Mouse (Mus musculus) neural tube, embryonic 12.5 days (tissue): ENCODE measurements around the gene Psen1. TPM values are rescaled to one million over a fixed set of nuclear protein-coding genes. Genes with fewer than 3 reads are reported as not detected.

Experiments
- ATAC-seq: fragments of 200-750 bp; cut with Nextera tagmentation; 2 replicates; pipeline ENCODE4 v1.8.0; 2017; ENCODE audit warnings: low read depth, mild to moderate bottlenecking, moderate TSS enrichment, moderate library complexity; ENCODE audit not compliant: low FRiP score
- H3K27ac ChIP-seq: fragments of 300-500 bp; sonication (generic); 2 replicates; pipeline ENCODE4 v1.5.1; 2016
- H3K27me3 ChIP-seq: fragments of 300-500 bp; sonication (generic); replicated peaks from 2 replicates; pipeline ENCODE4 v1.6.1; 2016; ENCODE audit warnings: mild to moderate bottlenecking
- H3K36me3 ChIP-seq: fragments of 300-500 bp; sonication (generic); 2 replicates; pipeline ENCODE4 v1.6.1; 2016; ENCODE audit warnings: mild to moderate bottlenecking
- H3K4me1 ChIP-seq: fragments of 300-500 bp; sonication (generic); 2 replicates; pipeline ENCODE4 v1.6.1; 2016
- H3K4me2 ChIP-seq: fragments of 300-500 bp; sonication (generic); replicated peaks from 2 replicates; pipeline ENCODE4 v1.6.1; 2016; ENCODE audit warnings: mild to moderate bottlenecking
- H3K4me3 ChIP-seq: fragments of 300-500 bp; sonication (generic); 2 replicates; pipeline ENCODE4 v1.5.1; 2016
- H3K9ac ChIP-seq: fragments of 300-500 bp; sonication (generic); 2 replicates; pipeline ENCODE4 v1.6.1; 2016; ENCODE audit warnings: mild to moderate bottlenecking
- H3K9me3 ChIP-seq: fragments of 300-500 bp; sonication (generic); 2 replicates; pipeline ENCODE4 v1.6.1; 2016; ENCODE audit warnings: mild to moderate bottlenecking
- WGBS: fragments of 180-500 bp; shearing (Covaris S2); methylation state at CpG from one replicate; pipeline ENCODE4 v1.1.7; 2016; 5-methylcytosine and 5-hydroxymethylcytosine counted together
- polyA plus RNA-seq: library from polyadenylated mRNA; unstranded; fragments of >200 nt; fragmentation: Nextera tagmentation; extraction: Ambion mirVana; gene quantifications from 2 replicates; pipeline ENCODE4 v1.2.1, GENCODE M21; 2016

Psen1 gene
- 69.5 and 77.0 TPM in 2 replicates for polyA plus RNA-seq

DNA sequence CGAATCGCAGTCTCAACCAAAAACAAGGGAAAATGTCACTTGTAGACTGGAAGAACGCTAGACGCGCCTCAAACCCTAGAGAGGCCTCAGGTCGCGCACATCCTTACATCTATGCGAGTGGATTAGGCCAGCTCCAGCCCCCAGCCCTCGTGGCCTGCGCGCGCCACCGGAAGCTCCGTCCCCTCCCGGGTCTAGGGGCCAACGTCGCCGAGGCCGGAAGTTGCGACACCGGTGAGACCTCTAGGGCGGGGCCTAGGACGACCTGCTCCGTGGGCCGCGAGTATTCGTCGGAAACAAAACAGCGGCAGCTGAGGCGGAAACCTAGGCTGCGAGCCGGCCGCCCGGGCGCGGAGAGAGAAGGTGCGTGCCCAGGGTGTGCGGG, at the start of gene Psen1:
Gene Psen1 (plus strand): TSS at position 219 of the 382 bp plus-strand sequence.
- peak within 1 kb of the TSS; percentile 90 for H3K4me3 ChIP-seq
- peaks cover 14% of the 10 kb centered on the region for H3K4me1 ChIP-seq
- peaks cover 12% of the 10 kb centered on the region for H3K36me3 ChIP-seq
- peak; percentile 99 for ATAC-seq
- WGBS, result under 1% methylated on average over 38 of the region's 38 CpGs
- H3K9me3 ChIP-seq, result no peaks in the 10 kb centered on the region
- peak within 1 kb of the TSS; percentile 81 for H3K27ac ChIP-seq
- peak within 1 kb of the TSS; percentile 64 for H3K4me2 ChIP-seq
- H3K9ac ChIP-seq, result peak within 1 kb of the TSS; percentile 89
- no peaks in the 10 kb centered on the region for H3K27me3 ChIP-seq

DNA sequence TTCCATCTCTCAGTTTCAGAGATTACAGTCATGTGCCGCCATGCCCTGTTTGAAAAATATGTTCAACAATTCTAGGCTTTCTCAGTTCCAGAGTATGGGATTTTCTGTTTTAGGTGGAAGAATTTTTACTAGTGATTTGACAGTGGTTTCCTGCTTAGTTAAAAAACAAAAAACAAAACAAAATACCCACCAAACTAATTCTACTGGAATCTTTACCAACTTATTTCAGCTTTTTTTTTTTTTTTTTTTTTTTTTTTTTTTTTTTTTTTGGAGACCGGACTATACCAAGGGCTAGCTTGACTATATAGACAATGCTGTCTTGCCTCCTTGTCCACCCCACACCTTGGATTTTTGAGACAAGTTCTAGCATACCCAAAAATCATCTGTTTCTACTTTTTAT, 46.7 kb upstream of the Psen1 start:
- H3K36me3 ChIP-seq, result peaks cover 46% of the 10 kb centered on the region
- H3K9ac ChIP-seq, result no peak overlapping the region
- 97% methylated on average over 2 of the region's 2 CpGs for whole genome bisulfite sequencing
- H3K4me3 ChIP-seq, result no peak overlapping the region
- H3K4me2 ChIP-seq, result no peak overlapping the region
- H3K9me3 ChIP-seq, result no peaks in the 10 kb centered on the region
- no peaks in the 10 kb centered on the region for H3K27me3 ChIP-seq
- no peaks in the 10 kb centered on the region for H3K4me1 ChIP-seq
- no peak overlapping the region for H3K27ac ChIP-seq
- ATAC-seq, result no peak

DNA sequence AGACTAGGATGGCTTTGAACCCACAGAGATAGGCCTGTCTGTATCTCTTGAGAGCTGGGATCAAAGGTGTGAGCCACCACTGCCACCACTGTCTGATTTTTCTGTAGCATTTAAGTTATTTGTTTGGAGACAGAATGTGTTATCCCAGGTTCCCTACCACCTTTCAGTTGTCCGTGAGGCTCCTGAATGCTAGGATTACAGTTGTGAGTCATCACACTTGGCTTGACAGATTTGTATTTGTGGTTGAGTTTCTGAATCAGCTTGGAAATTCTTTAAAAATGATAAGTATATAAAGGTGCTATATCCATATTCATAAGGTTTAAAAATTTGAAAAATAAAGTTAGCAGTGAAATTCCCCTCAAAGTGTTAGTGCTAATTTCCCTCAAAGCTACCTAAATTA, 44.8 kb upstream of the Psen1 start:
- ATAC-seq, result no peak
- H3K9me3 ChIP-seq, result no peaks in the 10 kb centered on the region
- no peaks in the 10 kb centered on the region for H3K27me3 ChIP-seq
- H3K36me3 ChIP-seq, result peaks cover 46% of the 10 kb centered on the region
- WGBS, result 95% methylated on average over 1 of the region's 1 CpGs
- H3K4me3 ChIP-seq, result no peak overlapping the region
- H3K27ac ChIP-seq, result no peak overlapping the region
- H3K4me1 ChIP-seq, result no peaks in the 10 kb centered on the region
- H3K9ac ChIP-seq, result no peak overlapping the region
- H3K4me2 ChIP-seq, result no peak overlapping the region

DNA sequence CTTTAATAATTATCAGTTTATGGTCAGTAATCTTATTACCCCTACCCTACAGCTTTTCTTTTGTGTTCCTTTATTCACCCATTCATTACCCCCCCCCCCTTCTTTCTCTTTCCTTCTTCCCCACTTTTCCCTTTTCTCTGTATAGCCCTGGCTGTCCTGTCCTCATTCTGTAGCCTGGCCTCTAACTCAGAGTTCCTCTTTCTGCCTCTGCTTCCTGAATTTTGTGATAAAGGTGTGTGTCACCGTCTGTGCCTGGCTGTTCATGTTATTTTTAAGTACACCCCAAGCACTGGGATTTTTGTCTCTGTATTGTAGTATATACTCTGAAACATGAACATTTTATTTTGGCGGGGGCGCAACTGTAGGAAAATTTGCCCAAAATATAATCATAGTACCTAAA, 37.6 kb upstream of the Psen1 start:
- H3K9me3 ChIP-seq, result no peaks in the 10 kb centered on the region
- H3K4me3 ChIP-seq, result no peak overlapping the region
- H3K36me3 ChIP-seq, result peaks cover 64% of the 10 kb centered on the region
- H3K9ac ChIP-seq, result no peak overlapping the region
- no peak for ATAC-seq
- no peak overlapping the region for H3K4me2 ChIP-seq
- H3K27ac ChIP-seq, result no peak overlapping the region
- no peaks in the 10 kb centered on the region for H3K4me1 ChIP-seq
- 92% methylated on average over 3 of the region's 3 CpGs for WGBS
- no peaks in the 10 kb centered on the region for H3K27me3 ChIP-seq

DNA sequence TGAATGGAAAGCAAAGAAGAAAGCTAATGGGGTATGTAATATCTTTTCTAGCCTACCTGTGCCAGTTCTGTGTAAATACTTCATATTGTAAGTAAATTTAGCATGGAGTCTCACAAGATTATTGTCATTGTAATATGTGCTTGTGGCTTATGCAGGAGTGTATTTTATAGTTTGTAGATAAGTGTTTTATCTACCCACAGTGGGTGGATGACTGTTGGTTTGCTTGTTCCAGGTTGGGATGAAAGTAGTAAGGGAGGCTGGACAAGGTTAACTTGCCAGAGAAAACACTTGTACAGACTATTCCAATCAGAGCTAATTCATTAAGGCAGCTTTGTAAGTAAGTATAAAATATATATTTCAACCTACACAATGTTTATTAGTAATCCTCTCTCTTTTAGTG, 36.5 kb upstream of the Psen1 start:
- no peak for ATAC-seq
- Histone ChIP-seq H3K9me3 (no peaks in the 10 kb centered on the region), H3K36me3 (peaks cover 65% of the 10 kb centered on the region), H3K4me3 (no peak overlapping the region), H3K4me1 (no peaks in the 10 kb centered on the region), H3K4me2 (no peak overlapping the region), H3K27me3 (no peaks in the 10 kb centered on the region), H3K27ac (no peak overlapping the region), H3K9ac (no peak overlapping the region)

DNA sequence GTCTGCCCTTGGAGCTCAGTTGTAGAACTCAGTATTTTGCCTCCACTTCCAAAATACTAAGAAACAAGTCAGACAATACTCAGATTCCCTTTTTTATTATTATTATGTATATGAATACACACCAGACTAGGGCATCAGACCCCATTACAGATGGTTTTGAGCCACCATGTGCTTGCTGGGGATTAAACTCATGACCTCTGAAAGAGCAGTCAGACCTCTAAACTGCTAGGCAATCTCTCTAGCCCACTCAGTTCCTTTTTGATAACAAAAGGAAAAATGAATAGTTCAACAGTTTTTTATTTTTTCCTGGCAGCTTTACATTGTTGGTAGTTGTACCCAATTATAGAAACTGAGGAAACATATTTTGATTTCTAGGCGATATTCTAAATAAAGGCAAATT, 2.5 kb upstream of the Psen1 start:
- WGBS, result 94% methylated on average over 1 of the region's 1 CpGs
- no peak for ATAC-seq

DNA sequence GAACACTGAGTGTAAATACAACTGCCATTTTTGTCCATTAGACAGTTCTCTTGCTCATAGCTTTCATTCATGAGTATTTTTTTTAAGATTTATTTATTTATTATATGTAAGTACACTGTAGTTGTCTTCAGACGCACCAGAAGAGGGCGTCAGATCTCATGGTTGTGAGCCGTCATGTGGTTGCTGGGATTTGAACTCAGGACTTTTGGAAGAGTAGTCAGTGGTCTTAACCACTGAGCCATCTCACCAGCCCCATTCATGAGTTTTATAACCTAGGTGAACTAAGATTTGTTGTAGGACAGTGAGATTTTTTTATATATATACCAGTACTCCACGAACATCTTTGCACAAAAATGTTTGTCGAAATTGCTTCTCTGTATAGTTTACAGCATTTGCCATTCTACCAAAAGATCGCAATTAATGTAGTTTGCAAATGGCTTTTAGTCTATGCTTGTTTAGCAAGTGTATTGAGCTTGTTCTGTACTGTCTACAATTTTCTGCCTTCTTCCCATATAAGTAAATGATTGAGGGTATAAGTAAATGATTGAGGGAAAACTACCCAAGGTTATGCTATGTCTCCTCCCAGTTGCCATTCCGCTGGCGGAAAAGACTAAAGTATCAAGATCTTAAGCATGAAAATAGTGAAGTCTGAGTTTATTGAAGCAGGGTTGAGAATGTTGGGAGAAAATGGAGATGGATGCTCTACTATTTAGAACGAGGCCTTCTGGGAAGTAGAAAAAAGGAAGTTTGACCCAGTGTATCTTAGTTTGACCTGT, 1.2 kb upstream of the Psen1 start:
- WGBS, result 91% methylated on average over 9 of the region's 9 CpGs
- H3K27ac ChIP-seq, result no peak overlapping the region

More for the DNA sequence above, 2.5 kb upstream of the Psen1 start:
- no peaks in the 10 kb centered on the region for H3K9me3 ChIP-seq
- H3K27me3 ChIP-seq, result no peaks in the 10 kb centered on the region
- no peak overlapping the region for H3K27ac ChIP-seq
- no peak overlapping the region for H3K4me2 ChIP-seq
- H3K36me3 ChIP-seq, result peaks cover 19% of the 10 kb centered on the region
- H3K9ac ChIP-seq, result no peak overlapping the region
- H3K4me1 ChIP-seq, result peaks cover 14% of the 10 kb centered on the region
- no peak overlapping the region for H3K4me3 ChIP-seq

DNA sequence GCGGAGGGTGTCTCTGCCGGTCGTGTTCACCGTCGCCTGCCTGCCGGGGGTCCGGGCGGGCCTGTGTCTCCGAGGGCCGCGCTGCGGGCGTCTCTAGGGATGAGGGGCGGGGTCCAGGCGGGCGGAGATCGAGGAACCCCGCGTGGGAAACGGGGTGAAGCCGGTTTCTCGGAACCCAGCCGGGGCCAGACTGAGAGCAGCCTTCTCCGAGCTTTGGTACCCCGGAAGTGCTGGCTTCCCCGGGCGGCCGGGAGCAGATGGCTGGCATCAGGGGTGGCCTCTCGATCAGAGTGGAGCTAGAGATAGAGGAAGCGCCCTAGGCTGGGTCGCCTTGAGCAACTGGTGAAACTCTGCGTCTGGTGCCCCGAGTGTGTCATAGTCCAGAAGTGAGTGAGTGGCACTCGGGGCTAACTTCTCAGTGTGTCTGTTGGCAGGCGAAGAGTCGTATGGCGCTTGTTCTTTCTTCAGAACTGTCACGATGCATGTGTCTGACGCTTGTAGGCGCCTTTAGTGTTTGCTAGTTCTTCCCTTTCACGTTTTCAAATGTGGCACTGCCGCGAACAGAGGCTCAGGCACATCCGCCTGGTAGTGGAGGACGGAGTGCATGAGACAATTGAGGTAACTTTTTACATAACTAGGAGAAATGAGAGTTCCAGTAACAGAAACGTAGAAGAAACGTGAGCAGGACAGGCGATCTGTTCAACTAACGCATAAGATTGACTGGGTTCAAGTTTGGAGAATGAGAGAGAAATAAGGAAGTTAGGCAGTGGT, 549 bp downstream of the Psen1 start:
- H3K36me3 ChIP-seq, result peaks cover 11% of the 10 kb centered on the region
- peak; percentile 89 for ATAC-seq

More for the DNA sequence above, 1.2 kb upstream of the Psen1 start:
- peaks cover 14% of the 10 kb centered on the region for H3K4me1 ChIP-seq
- no peaks in the 10 kb centered on the region for H3K27me3 ChIP-seq
- H3K9me3 ChIP-seq, result no peaks in the 10 kb centered on the region
- ATAC-seq, result no peak
- no peak overlapping the region for H3K4me2 ChIP-seq
- peaks cover 10% of the 10 kb centered on the region for H3K36me3 ChIP-seq
- no peak overlapping the region for H3K9ac ChIP-seq
- H3K4me3 ChIP-seq, result no peak overlapping the region

DNA sequence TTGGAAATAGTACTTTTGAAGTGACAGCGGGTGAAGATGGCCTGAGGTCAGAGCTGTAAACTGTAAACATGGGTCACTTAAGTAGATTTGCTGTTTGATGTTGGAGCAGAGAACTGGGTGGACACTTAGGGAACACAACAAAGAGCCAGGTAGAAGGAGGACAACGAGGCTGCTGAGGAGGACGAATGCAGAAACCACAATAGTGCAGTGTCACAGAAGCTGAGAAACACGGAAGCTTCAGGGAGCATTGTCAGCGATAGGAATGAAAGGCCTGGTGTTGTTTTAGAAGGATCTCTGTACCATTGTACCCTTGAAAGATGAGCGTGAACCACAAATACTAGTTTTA, 1.1 kb downstream of the Psen1 start:
- 34% methylated on average over 6 of the region's 6 CpGs for WGBS
- Histone ChIP-seq H3K27me3 (no peaks in the 10 kb centered on the region), H3K9ac (peak overlapping the region; percentile 89), H3K9me3 (no peaks in the 10 kb centered on the region), H3K4me3 (peak overlapping the region; percentile 90), H3K4me2 (peak overlapping the region; percentile 64), H3K4me1 (peaks cover 14% of the 10 kb centered on the region), H3K27ac (no peak overlapping the region), H3K36me3 (peaks cover 8% of the 10 kb centered on the region)
- ATAC-seq, result no peak

More for the DNA sequence above, 549 bp downstream of the Psen1 start:
- Histone ChIP-seq H3K9ac (peak overlapping the region; percentile 89), H3K9me3 (no peaks in the 10 kb centered on the region), H3K4me2 (peak overlapping the region; percentile 64), H3K27ac (peak overlapping the region; percentile 81), H3K27me3 (no peaks in the 10 kb centered on the region), H3K4me3 (peak overlapping the region; percentile 90), H3K4me1 (peaks cover 14% of the 10 kb centered on the region)
- 1% methylated on average over 49 of the region's 49 CpGs for WGBS

DNA sequence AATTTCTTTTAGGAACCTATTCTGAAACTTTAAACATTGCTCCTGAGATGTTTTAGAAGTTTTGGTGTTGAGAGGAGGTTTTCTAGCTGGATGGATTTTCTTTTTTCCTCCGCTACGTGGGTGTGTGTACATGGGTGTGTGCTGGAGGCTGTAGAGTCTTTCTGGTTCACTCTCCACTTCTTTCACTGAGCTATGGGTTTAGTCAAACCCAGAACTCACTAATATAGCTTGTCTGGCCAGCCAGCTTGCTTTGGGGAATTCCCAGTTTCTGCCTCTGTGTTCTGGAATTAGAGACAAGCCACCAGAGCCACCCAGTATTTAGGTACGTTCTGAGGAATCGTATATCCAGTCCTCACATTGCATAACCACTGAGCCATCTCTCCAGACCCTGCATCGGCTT, 6.1 kb downstream of the Psen1 start:
- ATAC-seq, result no peak
- 95% methylated on average over 5 of the region's 5 CpGs for whole genome bisulfite sequencing
- Histone ChIP-seq H3K9me3 (no peaks in the 10 kb centered on the region), H3K4me1 (peaks cover 11% of the 10 kb centered on the region), H3K4me3 (no peak overlapping the region), H3K27me3 (no peaks in the 10 kb centered on the region), H3K9ac (no peak overlapping the region), H3K36me3 (peaks cover 8% of the 10 kb centered on the region), H3K27ac (no peak overlapping the region), H3K4me2 (no peak overlapping the region)

DNA sequence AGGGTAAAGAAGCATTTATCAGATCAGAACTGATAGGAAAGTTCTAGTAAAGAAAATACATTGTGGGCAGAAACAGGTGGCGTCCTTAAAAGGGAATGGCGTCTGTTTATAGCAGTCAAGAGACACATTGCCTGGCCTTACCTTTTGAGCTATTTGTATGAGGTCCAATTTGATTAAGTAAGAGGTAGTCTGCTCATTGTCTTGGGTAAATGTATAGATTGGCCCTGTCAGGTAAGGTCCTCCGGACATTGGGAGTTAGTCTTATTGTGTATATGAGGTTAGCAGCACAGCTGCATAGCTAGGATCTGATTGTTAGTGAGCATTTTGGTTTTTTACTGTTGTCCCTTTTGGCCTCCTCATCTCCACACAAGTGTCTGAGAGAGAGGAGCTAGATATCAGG, 6.7 kb downstream of the Psen1 start:
- WGBS, result 90% methylated on average over 3 of the region's 3 CpGs
- no peak for ATAC-seq
- peaks cover 4% of the 10 kb centered on the region; the same call in 1 of the 2 replicates for H3K4me1 ChIP-seq
- H3K4me2 ChIP-seq, result no peak overlapping the region
- no peaks in the 10 kb centered on the region for H3K9me3 ChIP-seq
- H3K27me3 ChIP-seq, result no peaks in the 10 kb centered on the region
- H3K4me3 ChIP-seq, result no peak overlapping the region
- H3K27ac ChIP-seq, result no peak overlapping the region
- H3K9ac ChIP-seq, result no peak overlapping the region
- peaks cover 11% of the 10 kb centered on the region for H3K36me3 ChIP-seq

DNA sequence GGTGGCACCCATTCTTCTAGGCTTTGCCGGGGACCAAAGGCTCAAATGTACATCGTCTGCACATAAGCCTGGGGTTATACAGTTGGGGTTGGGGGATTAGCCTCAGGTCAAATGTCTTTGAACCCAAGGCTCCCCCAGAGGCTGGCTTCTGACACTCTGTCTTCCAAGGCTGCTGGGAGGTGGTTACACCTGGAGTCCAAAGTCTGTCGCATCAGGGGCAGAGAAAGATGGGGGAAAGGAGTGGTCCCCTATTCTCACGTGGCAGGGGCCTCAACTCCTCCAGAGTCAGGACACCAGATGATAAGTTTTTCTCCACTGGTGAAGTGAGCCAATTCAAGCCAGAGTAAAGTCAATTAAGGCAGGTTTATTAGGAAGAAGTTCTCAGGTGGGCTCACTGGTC, 10.7 kb downstream of the Psen1 start:
- H3K36me3 ChIP-seq, result peaks cover 16% of the 10 kb centered on the region
- no peaks in the 10 kb centered on the region for H3K9me3 ChIP-seq
- H3K4me2 ChIP-seq, result no peak overlapping the region
- WGBS, result 89% methylated on average over 4 of the region's 4 CpGs
- H3K27ac ChIP-seq, result no peak overlapping the region
- no peak overlapping the region for H3K9ac ChIP-seq
- H3K4me3 ChIP-seq, result no peak overlapping the region
- no peaks in the 10 kb centered on the region for H3K27me3 ChIP-seq
- H3K4me1 ChIP-seq, result no peaks in the 10 kb centered on the region
- no peak for ATAC-seq
